ENCODE assay signal across 13 mouse cellular contexts in the genomic region with DNA sequence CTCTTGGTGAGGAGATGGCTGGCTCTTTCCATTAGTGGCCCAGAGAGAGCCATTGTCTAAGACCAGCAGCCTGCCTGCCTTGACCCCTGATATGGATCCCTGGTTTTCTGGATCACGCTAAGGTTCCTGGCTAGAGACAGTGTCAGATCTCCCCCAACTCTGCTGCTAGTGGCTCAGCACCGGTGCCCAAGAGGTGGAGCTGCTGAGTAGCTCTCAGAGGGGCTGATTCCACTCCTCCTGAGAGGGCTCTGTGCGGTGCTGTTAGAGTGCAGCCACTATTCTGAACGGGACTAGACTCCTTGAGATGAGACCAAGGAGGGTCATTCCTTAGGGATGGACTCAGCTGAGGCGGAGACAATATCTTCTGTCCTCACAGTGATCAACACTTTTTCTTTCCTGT.
A peak's percentile ranks its signal among the peaks of the same experiment; 100 is the strongest.
DNase-seq lines count a peak whose midpoint lies in the region; ATAC-seq and TF ChIP-seq lines count a peak whose summit lies in the region.
"Had no signal": no experiment of that assay in that cellular context is flagged by ENCODE, and none has a peak within 500 bp of the region (broad histone marks: within the 10 kb centered on the region; RNA-seq: fewer than 3 reads in every experiment).

No protein-coding gene starts in this region.

- H3K79me2 ChIP-seq in heart, adult 2 months (replicated peaks; ENCODE audit: control insufficient read depth, insufficient read depth, low read length): no peaks in the 10 kb centered on the region

- no peak overlapping the region for H3K4me2 ChIP-seq in liver, embryonic 14.5 days (ENCODE audit: low read depth)
- no peak overlapping the region for H3K4me2 ChIP-seq in liver, embryonic 11.5 days
- H3K4me2 ChIP-seq: midbrain, embryonic 11.5 days had no signal

- TF ChIP-seq POLR2A in heart, adult 2 months (IDR thresholded peaks at IDR 0.05; ENCODE audit: insufficient read depth, low read depth, low read length): no peak

- H3K27ac ChIP-seq in heart, adult 2 months: no peak overlapping the region
- no peak overlapping the region for H3K27ac ChIP-seq in liver, embryonic 14.5 days
- H3K27ac ChIP-seq in liver, embryonic 11.5 days (ENCODE audit: low read depth, low read length): no peak overlapping the region

- H3K9ac ChIP-seq in heart, adult 2 months (ENCODE audit: low read depth, low read length): no peak overlapping the region
- H3K9ac ChIP-seq in liver, embryonic 14.5 days (replicated peaks): no peak overlapping the region
- no peak overlapping the region for H3K9ac ChIP-seq in liver, embryonic 11.5 days (ENCODE audit: low read depth, low read length)

- ATAC-seq in liver, embryonic 14.5 days (ENCODE audit: insufficient read depth): no peak
- no peak for ATAC-seq in liver, embryonic 11.5 days (replicated peaks; ENCODE audit: low FRiP score)
- ATAC-seq: CD4-positive, CD25-positive, alpha-beta regulatory T cell, adult 4 months; Patski had no signal

- 0 out of 2 replicates have a peak, but pooled peaks cover 2% of the 10 kb centered on the region for H3K9me3 ChIP-seq in liver, embryonic 14.5 days (ENCODE audit: control insufficient read depth, low read length)
- H3K9me3 ChIP-seq in liver, embryonic 11.5 days (ENCODE audit: control insufficient read depth, low read length): no peaks in the 10 kb centered on the region

- DNase-seq in heart, adult 2 months: no peak
- DNase-seq in heart, adult 9 months (ENCODE audit: low spot score in 2 of 2): no peak
- no peak for DNase-seq in liver, embryonic 14.5 days (ENCODE audit: low read depth in 3 of 3, low spot score in 3 of 3)
- no peak for DNase-seq in liver, embryonic 11.5 days (ENCODE audit: low spot score)
- peak; percentile 19 for DNase-seq in ZHBTc4 (ENCODE audit: low read depth, low spot score)
- peak; percentile 16 for DNase-seq in kidney, postnatal 14 days
- DNase-seq in left cerebral cortex, adult 9 months (ENCODE audit: low spot score in 2 of 2): no peak
- DNase-seq: heart, adult 11 months; heart, postnatal 10 days; layer of hippocampus, postnatal 36 days had no signal

- no peaks in the 10 kb centered on the region for H3K36me3 ChIP-seq in heart, adult 2 months (ENCODE audit: control insufficient read depth, insufficient read depth, low read length)
- no peaks in the 10 kb centered on the region for H3K36me3 ChIP-seq in liver, embryonic 14.5 days (replicated peaks; ENCODE audit: control insufficient read depth, insufficient read depth, low read depth)
- H3K36me3 ChIP-seq in liver, embryonic 11.5 days (ENCODE audit: control insufficient read depth, insufficient read depth, low read length): no peaks in the 10 kb centered on the region

- no peak overlapping the region for H3K4me3 ChIP-seq in heart, adult 2 months
- no peak overlapping the region for H3K4me3 ChIP-seq in liver, embryonic 14.5 days (ENCODE audit: insufficient read depth in 1 of 2, low read depth in 2 of 2, low read length in 2 of 2)
- H3K4me3 ChIP-seq in liver, embryonic 11.5 days (ENCODE audit: low read depth, low read length): no peak overlapping the region

- WGBS in heart, adult 2 months: 44% methylated on average over 5 of the region's 5 CpGs
- 26% methylated on average over 5 of the region's 5 CpGs for WGBS in liver, embryonic 14.5 days (ENCODE audit: insufficient replicate concordance)
- WGBS in liver, embryonic 11.5 days: 37% methylated on average over 5 of the region's 5 CpGs

- no peaks in the 10 kb centered on the region; the same call in 1 of the 2 replicates for H3K27me3 ChIP-seq in heart, adult 2 months (ENCODE audit: control insufficient read depth, insufficient read depth, low read length)
- no peaks in the 10 kb centered on the region for H3K27me3 ChIP-seq in liver, embryonic 14.5 days (ENCODE audit: control insufficient read depth, insufficient read depth, low read length)
- no peaks in the 10 kb centered on the region for H3K27me3 ChIP-seq in liver, embryonic 11.5 days (replicated peaks; ENCODE audit: control insufficient read depth, insufficient read depth, low read length)
- H3K27me3 ChIP-seq: Patski had no signal

- no peak for TF ChIP-seq EP300 in heart, adult 2 months (IDR thresholded peaks at IDR 0.05; ENCODE audit: insufficient read depth, low read depth, low read length)
- no peak for TF ChIP-seq EP300 in liver, embryonic 14.5 days (IDR thresholded peaks at IDR 0.05; ENCODE audit: low read depth)

- intact Hi-C loops in heart, adult 2 months (cut with DNase I): no loop called here

- H3K4me1 ChIP-seq in heart, adult 2 months (ENCODE audit: control insufficient read depth, insufficient read depth, low read length): no peaks in the 10 kb centered on the region
- no peaks in the 10 kb centered on the region for H3K4me1 ChIP-seq in liver, embryonic 14.5 days (replicated peaks; ENCODE audit: control insufficient read depth in 2 of 2, insufficient read depth in 2 of 2, low read length in 1 of 2)
- no peaks in the 10 kb centered on the region for H3K4me1 ChIP-seq in liver, embryonic 11.5 days (replicated peaks; ENCODE audit: control insufficient read depth, insufficient read depth, low read length)

- TF ChIP-seq CTCF in heart, adult 2 months (IDR thresholded peaks at IDR 0.05): 0 out of 2 replicates have a peak, but pooled peaks have one; percentile 9
- TF ChIP-seq CTCF in liver, embryonic 14.5 days (IDR thresholded peaks at IDR 0.05; ENCODE audit: low read depth): 0 out of 2 replicates have a peak, but pooled peaks have one; percentile 8

Comparison
In these comparisons a context has a peak if more than half of its experiments do, and no peak if none do; other contexts are left out.
1. DNase-seq: peak in ZHBTc4 (single experiment) and kidney, postnatal 14 days (single experiment); none in heart, adult 2 months (0 of 2), heart, adult 9 months (0 of 2), liver, embryonic 14.5 days (0 of 3), liver, embryonic 11.5 days (single experiment) and left cerebral cortex, adult 9 months (0 of 2).